In the genomic region with DNA sequence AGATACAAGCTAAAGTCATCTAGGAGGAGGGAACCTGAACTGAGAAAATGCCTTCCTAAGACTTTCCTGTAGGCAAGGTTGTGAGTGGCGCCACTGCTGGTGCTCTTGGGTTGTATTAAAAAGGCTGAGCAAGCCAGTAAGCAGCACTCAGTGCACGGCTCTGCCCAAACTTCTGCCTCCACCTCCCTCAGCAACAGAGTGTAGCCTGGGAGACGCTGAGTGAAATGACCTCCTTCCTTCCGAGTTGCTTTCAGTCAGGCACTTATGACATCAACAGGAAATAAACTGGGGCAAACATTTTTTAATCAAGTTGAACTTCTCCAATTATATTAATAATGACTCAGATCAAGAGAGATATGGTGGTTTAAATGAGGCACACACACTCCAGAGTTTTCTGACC, we compare ENCODE assay signal across 10 mouse cellular contexts. TPM values are rescaled to one million over a fixed set of nuclear protein-coding genes. Genes with fewer than 3 reads are reported as not detected.
DNase-seq lines count a peak whose midpoint lies in the region; ATAC-seq lines count a peak whose summit lies in the region.
"Had no signal": no experiment of that assay in that cellular context is flagged by ENCODE, and none has a peak within 500 bp of the region (broad histone marks: within the 10 kb centered on the region; RNA-seq: fewer than 3 reads in every experiment).

No protein-coding gene starts in this region.

- ATAC-seq in inflammation-experienced regulatory T-cells, adult 6 months, result peak; percentile 92
- no peak for ATAC-seq in cerebellum, adult (ENCODE audit: insufficient number of reproducible peaks, low FRiP score, low TSS enrichment)

- peak; percentile 32 to 38 for DNase-seq in kidney, postnatal 36 days
- DNase-seq in kidney, adult 9 months, result no peak
- peak; percentile 62 for DNase-seq in 416B (ENCODE audit: low read depth)
- peak; percentile 63 for DNase-seq in CD4-positive helper T cell, adult 2 months (ENCODE audit: low read depth, low spot score)
- no peak for DNase-seq in thymus, adult 18-20 months
- DNase-seq: cerebellum, adult 9-11 months; heart, postnatal 14 days; liver, embryonic 13.5 days had no signal

RNA-seq across cellular contexts. Expression of a gene that starts 10.2 kb away (rescaled TPM):
- 10 to 100 TPM; 24.1 to 32.6 (median 27.2) TPM for polyA plus RNA-seq in inflammation-experienced regulatory T-cells, adult 6 months (2017; shearing (Covaris generic))

RNA-seq across cellular contexts. Expression of a gene that starts 11.2 kb away (rescaled TPM):
- polyA plus RNA-seq in inflammation-experienced regulatory T-cells, adult 6 months (2017; shearing (Covaris generic)), result 100 to 1,000 TPM; 283 to 389 (median 360) TPM

RNA-seq across cellular contexts. Expression of a gene that starts 34.1 kb away (rescaled TPM):
- polyA plus RNA-seq in inflammation-experienced regulatory T-cells, adult 6 months (2017; shearing (Covaris generic)), result 100 to 1,000 TPM; 159 to 192 (median 165) TPM

Comparison
In these comparisons a context has a peak if more than half of its experiments do, and no peak if none do; other contexts are left out.
1. DNase-seq: peak in kidney, postnatal 36 days (2 of 2), 416B (single experiment) and CD4-positive helper T cell, adult 2 months (single experiment); none in kidney, adult 9 months (single experiment) and thymus, adult 18-20 months (0 of 2).